Mouse (Mus musculus) CD4-positive, CD25-positive, alpha-beta regulatory T cell, adult 2 months (primary cell): ENCODE measurements around the gene Igsf8.

Source experiments
- DNase-seq: peaks from one replicate; pipeline ENCODE4 v3.0.0-alpha.2; 2012; ENCODE audit warnings: low read depth, low spot score

The Igsf8 gene

DNA sequence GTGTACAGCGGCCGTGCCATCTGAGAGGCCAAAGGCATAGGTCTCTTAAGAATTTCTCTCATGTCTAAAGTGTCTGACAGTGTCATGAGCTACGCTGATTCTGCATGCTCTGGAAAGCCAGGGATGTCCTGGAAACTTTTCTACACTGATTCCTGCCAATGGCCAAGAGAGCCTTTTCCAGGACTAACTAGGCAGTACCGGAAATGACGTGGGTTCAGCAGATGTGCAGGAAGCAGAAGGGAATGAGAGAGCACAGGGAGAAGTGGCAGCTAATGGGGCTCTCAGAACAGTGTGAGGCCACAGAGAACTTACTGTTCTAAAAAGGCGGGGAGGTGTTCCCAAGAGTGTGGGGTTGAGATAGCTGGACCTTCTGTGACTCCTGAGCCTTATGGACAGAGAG, 11.9 kb downstream of the Igsf8 start:
- no peak for DNase-seq

DNA sequence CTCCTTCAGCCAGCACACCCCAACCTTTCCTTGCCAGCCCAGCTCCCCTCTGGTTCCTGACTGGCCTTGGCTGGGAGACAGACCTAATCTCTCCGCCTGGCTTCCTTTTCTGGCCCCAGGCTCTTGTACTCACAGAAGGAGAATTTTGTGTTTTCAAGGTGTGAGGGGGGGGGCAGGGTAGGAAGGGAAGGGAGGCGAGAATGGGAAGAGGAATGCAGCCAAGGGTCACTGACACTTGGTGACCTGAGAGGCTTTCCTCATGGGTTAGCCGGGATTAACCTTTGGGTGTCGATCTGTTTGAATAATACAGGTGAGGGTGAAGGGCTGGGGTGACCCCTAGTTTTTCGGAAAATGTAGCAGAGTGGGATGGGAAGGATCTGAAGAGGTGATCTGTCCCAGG, 12.7 kb downstream of the Igsf8 start:
- no peak for DNase-seq

GRCm38 (mm10) chr1:172274547-172274946, 13.1 kb downstream of the Igsf8 start:
- no peak for DNase-seq

GRCm38 (mm10) chr1:172277172-172277571, 15.7 kb downstream of the Igsf8 start:
- DNase-seq: peak; percentile 60

GRCm38 (mm10) chr1:172278328-172278727, 16.9 kb downstream of the Igsf8 start:
- DNase-seq: no peak

DNA sequence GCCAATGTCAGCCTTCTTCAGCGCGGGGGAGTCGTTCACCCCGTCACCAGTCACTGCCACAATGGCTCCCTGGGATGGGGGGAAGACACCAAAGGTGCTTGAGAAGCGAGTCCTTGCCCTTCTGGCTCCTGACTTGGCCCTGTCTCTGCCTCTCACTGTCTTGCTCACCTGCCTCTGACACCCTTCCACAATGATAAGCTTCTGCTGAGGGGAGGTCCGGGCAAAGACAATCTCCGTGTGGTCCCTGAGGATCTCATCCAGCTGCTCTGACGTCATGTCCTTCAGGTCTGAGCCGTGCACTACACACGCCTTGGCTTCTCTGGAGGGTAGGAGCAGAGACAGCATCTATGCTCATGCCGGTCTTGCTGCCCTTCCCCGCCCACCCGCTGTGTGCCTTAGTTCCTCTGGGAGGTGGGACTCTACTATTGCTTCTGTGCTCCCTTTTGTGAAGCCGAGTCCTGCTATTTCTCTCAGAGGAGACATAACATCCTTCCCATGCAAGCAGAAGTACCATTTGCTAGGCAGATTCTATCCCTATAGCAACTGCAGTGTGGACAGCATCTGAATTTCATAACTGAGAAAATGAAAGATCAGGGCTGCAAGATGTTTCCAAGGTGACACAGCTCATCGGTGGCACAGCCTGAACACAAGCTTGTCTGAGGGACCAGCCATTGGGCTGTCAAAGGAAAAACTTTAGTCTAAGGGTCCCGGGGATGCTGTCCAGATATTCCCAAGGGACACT, 18.5 kb downstream of the Igsf8 start:
- no peak for DNase-seq

- no peak for DNase-seq
These were observed 20.2 kb downstream of the Igsf8 start for GRCm38 (mm10) chr1:172281522-172282254.

DNA sequence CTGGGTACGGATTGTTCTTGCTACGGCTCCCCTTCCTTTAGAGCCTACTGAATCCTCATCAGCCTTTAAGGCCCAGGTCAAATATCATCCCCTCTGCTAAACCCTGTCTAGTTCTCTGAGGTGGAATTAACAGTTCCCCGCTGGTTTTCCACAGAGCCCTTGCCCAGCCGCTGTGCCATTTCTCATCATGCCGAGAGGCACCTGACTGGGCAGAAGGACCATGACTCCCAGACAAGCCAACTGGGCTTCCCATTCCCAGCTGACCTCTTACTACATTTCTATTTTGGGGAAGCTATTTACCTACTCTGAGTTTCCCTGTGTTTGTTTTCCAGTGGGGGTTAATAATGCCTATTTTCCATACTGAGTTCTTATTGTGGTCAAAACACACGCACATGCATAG, 21.6 kb downstream of the Igsf8 start:
- DNase-seq: no peak

- DNase-seq: no peak
These were observed 22.8 kb downstream of the Igsf8 start for GRCm38 (mm10) chr1:172284221-172284620.

DNA sequence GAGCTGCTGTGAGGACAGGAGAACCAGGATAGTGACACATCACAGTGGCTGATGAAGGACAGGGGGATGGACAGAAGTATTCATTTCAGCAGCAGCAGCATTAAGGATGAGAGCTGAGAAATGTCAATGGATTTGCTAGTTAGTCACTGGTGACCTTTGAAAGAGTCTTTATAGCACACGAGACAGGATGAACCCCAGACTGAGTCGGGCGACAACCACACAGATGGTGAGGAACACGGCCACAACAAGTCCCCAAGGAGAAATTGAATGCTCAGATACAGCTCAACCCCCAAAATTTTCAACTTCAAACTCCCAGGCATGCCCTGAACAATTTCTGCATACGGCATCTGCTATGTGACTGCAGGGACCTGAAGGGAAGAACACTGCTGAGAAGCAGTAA, 25.3 kb downstream of the Igsf8 start:
- peak; percentile 39 for DNase-seq

- DNase-seq: no peak
These were observed 27.6 kb downstream of the Igsf8 start for GRCm38 (mm10) chr1:172288900-172289616.

DNA sequence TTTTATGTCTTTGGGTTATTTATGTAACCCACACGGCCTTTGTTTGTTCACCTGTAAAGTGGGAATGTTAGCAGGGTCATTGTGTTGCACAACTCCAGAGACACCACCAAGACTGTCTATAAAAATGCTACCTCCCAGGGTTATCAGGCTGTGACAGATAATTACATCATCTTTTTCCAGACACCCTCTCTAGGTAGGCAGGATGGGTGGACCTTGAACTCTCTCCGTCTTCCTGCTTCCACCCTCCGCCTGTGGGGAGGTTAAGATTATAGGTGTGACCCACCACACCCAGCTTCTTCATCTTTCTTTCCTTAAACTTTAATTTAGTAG, 28.1 kb downstream of the Igsf8 start:
- no peak for DNase-seq

GRCm38 (mm10) chr1:172292880-172293279, 31.4 kb downstream of the Igsf8 start:
- DNase-seq: no peak

- DNase-seq: no peak
These were observed 32.0 kb downstream of the Igsf8 start for GRCm38 (mm10) chr1:172293449-172293848.

DNA sequence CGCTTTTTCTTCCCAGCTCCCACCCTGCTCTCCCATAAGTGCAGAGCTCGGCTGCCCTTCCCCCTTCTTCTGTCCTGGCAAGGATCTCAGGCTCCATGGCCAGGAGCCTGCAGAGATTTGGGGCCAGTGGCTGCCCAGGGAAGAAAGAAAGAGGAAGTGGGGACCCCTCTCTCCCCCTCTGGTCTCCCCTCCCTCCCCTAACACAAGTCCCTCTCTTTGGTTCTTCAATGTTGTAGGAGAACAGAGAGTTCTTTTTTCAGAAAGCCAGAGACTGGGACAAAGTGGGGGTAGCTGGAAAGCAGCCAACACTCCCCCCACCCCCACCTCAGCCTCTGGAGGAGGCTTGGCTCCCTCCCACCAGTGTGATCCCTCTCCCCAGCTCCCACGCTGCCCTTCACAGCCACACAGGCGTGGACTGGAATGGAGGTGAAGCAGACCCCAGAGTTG, 34.3 kb downstream of the Igsf8 start:
- no peak for DNase-seq

- no peak for DNase-seq
These were observed 35.5 kb downstream of the Igsf8 start for GRCm38 (mm10) chr1:172296816-172297510.

DNA sequence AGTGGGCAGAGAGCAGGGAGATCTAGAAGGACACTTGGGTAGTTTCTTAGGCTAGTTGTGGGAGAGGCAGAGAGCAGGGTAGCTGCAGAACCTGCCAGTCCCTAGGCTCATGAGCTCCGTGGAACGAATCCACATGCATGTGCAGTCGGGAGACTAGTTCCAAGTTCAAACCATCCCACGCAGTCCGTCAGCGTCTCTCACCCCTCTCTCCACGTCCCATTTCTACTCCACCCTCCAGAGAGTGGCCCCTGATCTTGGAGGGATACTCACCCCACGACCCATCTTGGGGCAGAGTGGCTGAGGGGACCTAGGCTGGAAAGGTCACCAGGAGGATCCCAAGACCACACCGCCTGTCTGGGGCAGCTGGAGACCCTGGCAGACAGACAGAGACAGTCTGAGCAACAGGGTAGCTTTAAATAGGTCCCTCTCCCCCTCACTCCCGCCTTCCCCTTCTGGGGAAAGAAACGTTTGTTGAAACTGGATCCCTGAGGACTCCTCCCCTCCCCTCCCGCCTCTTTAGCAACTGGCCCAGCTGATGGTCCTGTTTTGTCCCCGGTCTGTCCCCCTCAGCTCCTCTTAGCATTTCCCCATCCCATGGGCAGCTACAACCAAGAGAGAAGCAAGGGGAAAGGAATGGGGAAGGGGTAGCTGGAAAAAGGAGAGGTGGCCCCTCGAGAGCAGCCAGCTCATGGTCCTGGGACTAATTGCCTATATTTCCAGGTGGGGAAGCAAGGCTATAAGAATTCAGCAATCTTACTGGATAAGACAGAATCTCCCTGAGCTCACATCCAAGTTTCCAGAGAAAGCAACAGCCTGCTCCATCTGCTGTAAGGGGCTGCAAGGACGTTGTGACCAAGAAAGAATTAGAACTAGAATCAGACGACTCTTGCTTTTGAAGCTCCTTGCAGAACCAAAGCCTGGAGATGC, 36.4 kb downstream of the Igsf8 start, which contains the start of gene Atp1a2:
Gene Atp1a2, minus strand, starts transcription at position 454 of the 927 bp plus-strand sequence.
- no peak for DNase-seq

GRCm38 (mm10) chr1:172299528-172299927, 38.1 kb downstream of the Igsf8 start:
- DNase-seq: no peak

GRCm38 (mm10) chr1:172300247-172300646, 38.8 kb downstream of the Igsf8 start:
- DNase-seq: no peak

- DNase-seq: no peak
These were observed 39.7 kb downstream of the Igsf8 start for GRCm38 (mm10) chr1:172301180-172301579.

GRCm38 (mm10) chr1:172302311-172302710, 40.9 kb downstream of the Igsf8 start:
- DNase-seq: no peak
